Mouse (Mus musculus) megakaryocyte progenitor cell, adult 5-6 weeks (primary cell): Measurements from ENCODE around the gene Mrln. TPM values are rescaled to one million over a fixed set of nuclear protein-coding genes. Genes with fewer than 3 reads are reported as not detected.

Source experiments
- ATAC-seq: replicated peaks from 2 replicates; pipeline ENCODE4 v1.8.0; 2016; ENCODE audit warnings: mild to moderate bottlenecking, moderate TSS enrichment, inconsistent platforms; ENCODE audit not compliant: poor library complexity
- total RNA-seq, 2 experiments: library from RNA; stranded (forward) in 1 of 2; stranded (reverse) in 1 of 2; fragments of 157-497, 149-512 nt in 1 of 2; fragments of 200-1000 nt in 1 of 2; gene quantifications; 2 replicates each; pipeline versions ENCODE4 v1.2.3 to v1.2.4; 2015 to 2017

Gene Mrln
- not detected in 2 replicates for total RNA-seq (2015)
- total RNA-seq (2017) = not detected in 2 replicates

- ATAC-seq = no peak
Observed at GRCm38 (mm10) chr10:70204505-70205399, at the start of gene Mrln. Gene Mrln, plus strand, starts transcription at chr10:70204664.

GRCm38 (mm10) chr10:70156431-70157165 lies 47.9 kb upstream of the Mrln start:
- ATAC-seq = peak; percentile 82

- no peak for ATAC-seq
Observed at GRCm38 (mm10) chr10:70159651-70160320, 44.7 kb upstream of the Mrln start.

- ATAC-seq = no peak
Observed at GRCm38 (mm10) chr10:70160811-70161210, 43.7 kb upstream of the Mrln start.

GRCm38 (mm10) chr10:70161504-70161903 lies 43.0 kb upstream of the Mrln start:
- no peak for ATAC-seq

- no peak for ATAC-seq
Observed at GRCm38 (mm10) chr10:70163681-70164080, 40.8 kb upstream of the Mrln start.

- 0 out of 2 replicates have a peak, but pooled peaks have one; percentile 23 for ATAC-seq
Observed at GRCm38 (mm10) chr10:70165877-70166276, 38.6 kb upstream of the Mrln start.

- no peak for ATAC-seq
Observed at GRCm38 (mm10) chr10:70166427-70166826, 38.0 kb upstream of the Mrln start.

- no peak for ATAC-seq
Observed at GRCm38 (mm10) chr10:70167625-70168024, 36.8 kb upstream of the Mrln start.

- ATAC-seq = no peak
Observed at GRCm38 (mm10) chr10:70168396-70168795, 36.1 kb upstream of the Mrln start.

GRCm38 (mm10) chr10:70169044-70169443 lies 35.4 kb upstream of the Mrln start:
- no peak for ATAC-seq

GRCm38 (mm10) chr10:70173314-70173713 lies 31.1 kb upstream of the Mrln start:
- ATAC-seq = peak; percentile 99

- ATAC-seq = no peak
Observed at GRCm38 (mm10) chr10:70174494-70175190, 29.8 kb upstream of the Mrln start.

- ATAC-seq = peak; percentile 56
Observed at GRCm38 (mm10) chr10:70180727-70181126, 23.7 kb upstream of the Mrln start.

- ATAC-seq = no peak
Observed at GRCm38 (mm10) chr10:70181279-70181972, 23.0 kb upstream of the Mrln start.

GRCm38 (mm10) chr10:70183210-70184080 lies 21.0 kb upstream of the Mrln start:
- ATAC-seq = peak; percentile 51

- peak; percentile 71 for ATAC-seq
Observed at GRCm38 (mm10) chr10:70186136-70186535, 18.3 kb upstream of the Mrln start.

- ATAC-seq = no peak
Observed at GRCm38 (mm10) chr10:70186586-70186985, 17.9 kb upstream of the Mrln start.

GRCm38 (mm10) chr10:70189864-70190263 lies 14.6 kb upstream of the Mrln start:
- ATAC-seq = no peak
